Mouse (Mus musculus): Measurements from ENCODE around the gene Olfr592. TPM values are rescaled to one million over a fixed set of nuclear protein-coding genes. Genes with fewer than 3 reads are reported as not detected.
"Not testable (repeated sequence)": the region's sequence is repeated elsewhere in the genome, so short reads cannot be mapped to it uniquely, and the experiment has no call there.

Olfr592 gene
- polyA plus RNA-seq, 1 experiment = not detected

GRCm38 (mm10) chr7:103211562-103211961, 27.0 kb downstream of the Olfr592 start, which contains the start of gene Olfr593:
Gene Olfr593 (plus strand): TSS chr7:103211862.
- Histone ChIP-seq H3K4me2 (ENCODE audit: low read depth) (no peak within 1 kb of the TSS), H3K36me3 (ENCODE audit: control insufficient read depth, insufficient read depth) (no peaks in the 10 kb centered on the region), H3ac (ENCODE audit: control insufficient read depth, insufficient read length) (no peak within 1 kb of the TSS), H3K4me3 (no peak within 1 kb of the TSS), H3K79me2 (ENCODE audit: control insufficient read depth, insufficient read depth) (no peaks in the 10 kb centered on the region), H3K27me3 (ENCODE audit: control insufficient read depth, insufficient read depth, insufficient read length) (no peaks in the 10 kb centered on the region)
- no peak for TF ChIP-seq MYOD1 (IDR thresholded peaks at IDR 0.05; ENCODE audit: control insufficient read depth in 1 of 3, insufficient read length in 2 of 3, low read depth in 2 of 3)
- TF ChIP-seq CEBPB (IDR thresholded peaks at IDR 0.05; ENCODE audit: insufficient read depth, poor library complexity, severe bottlenecking) = no peak
- no peak for TF ChIP-seq REST (IDR thresholded peaks at IDR 0.05; ENCODE audit: insufficient read depth, insufficient read length)
- no peak for TF ChIP-seq TCF12 (IDR thresholded peaks at IDR 0.05; ENCODE audit: insufficient read depth, poor library complexity, severe bottlenecking)
- TF ChIP-seq E2F4 (IDR thresholded peaks at IDR 0.05; ENCODE audit: insufficient read depth) = no peak
- TF ChIP-seq MAX (IDR thresholded peaks at IDR 0.05; ENCODE audit: low read depth) = no peak
- TF ChIP-seq MYOG (IDR thresholded peaks at IDR 0.05; ENCODE audit: control insufficient read depth in 1 of 3, insufficient read depth in 1 of 3, insufficient read length in 2 of 3, low read depth in 2 of 3) = no peak
- TF ChIP-seq POLR2AphosphoS2 (IDR thresholded peaks at IDR 0.05; ENCODE audit: insufficient read length, low read depth) = no peak

GRCm38 (mm10) chr7:103212050-103212449, 27.4 kb downstream of the Olfr592 start:
- H3K27me3 ChIP-seq (ENCODE audit: control insufficient read depth, insufficient read depth, insufficient read length); H3K4me2 ChIP-seq (ENCODE audit: low read depth); H3K4me3 ChIP-seq; H3K79me2 ChIP-seq (ENCODE audit: control insufficient read depth, insufficient read depth); H3K36me3 ChIP-seq (ENCODE audit: control insufficient read depth, insufficient read depth); H3ac ChIP-seq (ENCODE audit: control insufficient read depth, insufficient read length): not testable (repeated sequence)

- Histone ChIP-seq H3K27me3 (ENCODE audit: control insufficient read depth, insufficient read depth, insufficient read length) (no peaks in the 10 kb centered on the region), H3K36me3 (ENCODE audit: control insufficient read depth, insufficient read depth) (no peaks in the 10 kb centered on the region), H3ac (ENCODE audit: control insufficient read depth, insufficient read length) (no peak within 1 kb of the TSS), H3K79me2 (ENCODE audit: control insufficient read depth, insufficient read depth) (no peaks in the 10 kb centered on the region), H3K4me2 (ENCODE audit: low read depth) (no peak within 1 kb of the TSS), H3K4me3 (no peak within 1 kb of the TSS)
- TF ChIP-seq MYOD1 (IDR thresholded peaks at IDR 0.05; ENCODE audit: control insufficient read depth in 1 of 3, insufficient read length in 2 of 3, low read depth in 2 of 3) (no peak), TCF12 (IDR thresholded peaks at IDR 0.05; ENCODE audit: insufficient read depth, poor library complexity, severe bottlenecking) (no peak), USF1 (IDR thresholded peaks at IDR 0.05; ENCODE audit: low read depth) (no peak), POLR2A (IDR thresholded peaks at IDR 0.05; ENCODE audit: insufficient read length, low read depth) (no peak), MYOG (IDR thresholded peaks at IDR 0.05; ENCODE audit: control insufficient read depth in 1 of 3, insufficient read depth in 1 of 3, insufficient read length in 2 of 3, low read depth in 2 of 3) (no peak), REST (IDR thresholded peaks at IDR 0.05; ENCODE audit: insufficient read depth, insufficient read length) (no peak), CEBPB (IDR thresholded peaks at IDR 0.05; ENCODE audit: insufficient read depth, poor library complexity, severe bottlenecking) (no peak), E2F4 (IDR thresholded peaks at IDR 0.05; ENCODE audit: insufficient read depth) (no peak), SRF (IDR thresholded peaks at IDR 0.05; ENCODE audit: control insufficient read depth, insufficient read length, low read depth) (no peak), MAX (IDR thresholded peaks at IDR 0.05; ENCODE audit: low read depth) (no peak), POLR2AphosphoS2 (IDR thresholded peaks at IDR 0.05; ENCODE audit: insufficient read length, low read depth) (no peak), TCF3 (IDR thresholded peaks at IDR 0.05; ENCODE audit: insufficient read length, low read depth) (no peak)
Measured at GRCm38 (mm10) chr7:103216696-103217095, 32.1 kb downstream of the Olfr592 start, which contains the start of gene Olfr594. Gene Olfr594 (plus strand): TSS chr7:103216996.

Other genes starting within 250 kb of the Olfr592 start
- not detected for gene Olfr573-ps1, start 242.2 kb upstream of the Olfr592 start, polyA plus RNA-seq (2012; fragmentation: generic; extraction: Trizol)
- not detected for gene Olfr574, start 236.3 kb upstream of the Olfr592 start, polyA plus RNA-seq (2012; fragmentation: generic; extraction: Trizol)
- gene Olfr575, start 226.0 kb upstream of the Olfr592 start, polyA plus RNA-seq (2012; fragmentation: generic; extraction: Trizol) = not detected
- not detected for gene Olfr576, start 222.1 kb upstream of the Olfr592 start, polyA plus RNA-seq (2012; fragmentation: generic; extraction: Trizol)
- not detected for gene Olfr577, start 208.9 kb upstream of the Olfr592 start, polyA plus RNA-seq (2012; fragmentation: generic; extraction: Trizol)
- gene Olfr578, start 195.5 kb upstream of the Olfr592 start, polyA plus RNA-seq (2012; fragmentation: generic; extraction: Trizol) = not detected
- not detected for gene Olfr582, start 146.8 kb upstream of the Olfr592 start, polyA plus RNA-seq (2012; fragmentation: generic; extraction: Trizol)
- gene Olfr583, start 133.5 kb upstream of the Olfr592 start, polyA plus RNA-seq (2012; fragmentation: generic; extraction: Trizol) = not detected
- gene Olfr584, start 102.9 kb upstream of the Olfr592 start, polyA plus RNA-seq (2012; fragmentation: generic; extraction: Trizol) = not detected
- gene Olfr585, start 87.1 kb upstream of the Olfr592 start, polyA plus RNA-seq (2012; fragmentation: generic; extraction: Trizol) = not detected
- gene Olfr586, start 59.2 kb upstream of the Olfr592 start, polyA plus RNA-seq (2012; fragmentation: generic; extraction: Trizol) = not detected
- gene Olfr588-ps1, start 43.9 kb upstream of the Olfr592 start, polyA plus RNA-seq (2012; fragmentation: generic; extraction: Trizol) = not detected
- gene Olfr589, start 28.4 kb upstream of the Olfr592 start, polyA plus RNA-seq (2012; fragmentation: generic; extraction: Trizol) = not detected
- not detected for gene Olfr591, start 6.5 kb upstream of the Olfr592 start, polyA plus RNA-seq (2012; fragmentation: generic; extraction: Trizol)
- gene Olfr593, start 27.1 kb downstream of the Olfr592 start, polyA plus RNA-seq (2012; fragmentation: generic; extraction: Trizol) = not detected
- gene Olfr594, start 32.2 kb downstream of the Olfr592 start, polyA plus RNA-seq (2012; fragmentation: generic; extraction: Trizol) = not detected
- gene Usp17ld, start 67.7 kb downstream of the Olfr592 start, polyA plus RNA-seq (2012; fragmentation: generic; extraction: Trizol) = 0.05 TPM
- gene Olfr596, start 120.8 kb downstream of the Olfr592 start, polyA plus RNA-seq (2012; fragmentation: generic; extraction: Trizol) = not detected
- not detected for gene Olfr597, start 131.5 kb downstream of the Olfr592 start, polyA plus RNA-seq (2012; fragmentation: generic; extraction: Trizol)
- not detected for gene Olfr598, start 138.8 kb downstream of the Olfr592 start, polyA plus RNA-seq (2012; fragmentation: generic; extraction: Trizol)
- not detected for gene Olfr599, start 151.1 kb downstream of the Olfr592 start, polyA plus RNA-seq (2012; fragmentation: generic; extraction: Trizol)
- not detected for gene Olfr600, start 164.9 kb downstream of the Olfr592 start, polyA plus RNA-seq (2012; fragmentation: generic; extraction: Trizol)
- gene Olfr601, start 177.9 kb downstream of the Olfr592 start, polyA plus RNA-seq (2012; fragmentation: generic; extraction: Trizol) = not detected
- not detected for gene Olfr603, start 201.4 kb downstream of the Olfr592 start, polyA plus RNA-seq (2012; fragmentation: generic; extraction: Trizol)
- not detected for gene Usp17lc, start 230.3 kb downstream of the Olfr592 start, polyA plus RNA-seq (2012; fragmentation: generic; extraction: Trizol)